Mouse (Mus musculus) E14TG2a.4 (cell line): ENCODE data around the gene Cks2.

Experiments used
- CTCF ChIP-seq: conservative IDR thresholded peaks from 2 replicates; pipeline ENCODE4 v1.5.1; 2014; ENCODE audit warnings: low read length
- POU5F1 ChIP-seq: IDR thresholded peaks from 2 replicates; pipeline ENCODE4 v1.6.1; 2014; ENCODE audit warnings: low read length, borderline replicate concordance

DNA sequence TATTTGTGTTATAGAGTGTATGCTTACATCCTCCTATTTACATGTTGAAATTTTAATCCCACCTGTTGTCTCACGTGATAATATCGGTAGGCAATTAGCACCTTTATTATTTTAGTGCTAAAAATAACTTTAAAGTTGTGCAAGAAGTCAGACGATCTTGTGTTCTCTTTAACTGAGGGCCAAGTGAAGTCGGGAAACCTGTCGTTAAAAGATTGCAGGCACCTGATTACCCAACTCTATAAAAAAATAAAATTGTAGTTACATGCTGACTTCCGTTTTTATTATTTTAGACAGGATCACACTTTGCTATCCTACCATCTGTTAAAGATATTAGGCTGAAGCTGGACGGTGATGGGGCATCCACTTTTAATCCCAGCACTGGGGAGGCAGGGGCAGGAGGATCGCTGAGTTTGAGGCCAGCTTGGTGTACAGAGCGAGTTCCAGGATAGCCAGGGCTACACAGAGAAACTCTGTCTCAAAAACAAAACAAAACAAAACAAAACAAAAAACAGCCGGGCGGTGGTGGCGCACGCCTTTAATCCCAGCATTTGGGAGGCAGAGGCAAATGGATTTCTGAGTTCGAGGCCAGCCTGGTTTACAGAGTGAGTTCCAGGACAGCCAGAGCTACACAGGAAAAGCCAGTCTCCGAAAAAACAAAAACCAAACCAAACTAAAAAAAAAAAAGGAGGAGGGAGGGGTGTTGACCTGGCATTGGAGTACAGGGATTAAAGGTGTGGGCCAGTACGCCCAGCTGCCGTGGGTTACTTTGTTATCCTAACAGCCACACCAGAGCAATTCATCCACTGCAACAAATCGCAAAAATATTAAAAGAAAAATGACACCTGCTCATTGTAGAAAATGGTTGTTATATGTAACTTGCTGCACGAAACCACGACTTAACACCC, 856 bp upstream of the Cks2 start:
- TF ChIP-seq CTCF (no peak), POU5F1 (no peak)
